Mouse (Mus musculus) mesoderm, embryonic 11.5 days (tissue): ENCODE results near the gene Serinc3.

ENCODE experiments used
- DNase-seq: peaks from one replicate; pipeline ENCODE4 v3.0.0-alpha.2; 2012; ENCODE audit warnings: low read depth, low spot score

Serinc3 gene

GRCm38 (mm10) chr2:163596057-163596872 lies 48.7 kb downstream of the Serinc3 start:
- no peak for DNase-seq

- DNase-seq = no peak
Measured at GRCm38 (mm10) chr2:163595119-163595518, 49.8 kb downstream of the Serinc3 start.

GRCm38 (mm10) chr2:163593636-163594282 lies 51.2 kb downstream of the Serinc3 start:
- DNase-seq = no peak

- DNase-seq = no peak
Measured at GRCm38 (mm10) chr2:163592084-163592483, 52.8 kb downstream of the Serinc3 start.

GRCm38 (mm10) chr2:163590996-163591395 lies 53.9 kb downstream of the Serinc3 start:
- DNase-seq = no peak

- no peak for DNase-seq
Measured at GRCm38 (mm10) chr2:163590211-163590610, 54.7 kb downstream of the Serinc3 start.

GRCm38 (mm10) chr2:163587506-163587905 lies 57.4 kb downstream of the Serinc3 start:
- no peak for DNase-seq

- DNase-seq = peak; percentile 65
Measured at GRCm38 (mm10) chr2:163586384-163587261, 58.3 kb downstream of the Serinc3 start.

- DNase-seq = no peak
Measured at GRCm38 (mm10) chr2:163584088-163584426, 60.9 kb downstream of the Serinc3 start.

GRCm38 (mm10) chr2:163583226-163584087 lies 61.5 kb downstream of the Serinc3 start:
- no peak for DNase-seq

- DNase-seq = no peak
Measured at GRCm38 (mm10) chr2:163580069-163580945, 64.6 kb downstream of the Serinc3 start.

- no peak for DNase-seq
Measured at GRCm38 (mm10) chr2:163577986-163578385, 66.9 kb downstream of the Serinc3 start.

GRCm38 (mm10) chr2:163575248-163575647 lies 69.7 kb downstream of the Serinc3 start:
- no peak for DNase-seq

- no peak for DNase-seq
Measured at GRCm38 (mm10) chr2:163574321-163574720, 70.6 kb downstream of the Serinc3 start.
